Mouse (Mus musculus) v-Abl transformed pro-B cells (cell line): ENCODE results near the gene Slc46a3.

Experiments used
- in situ Hi-C, 2 experiments: fragments of 400-800 bp; cut with MboI; formaldehyde crosslinking; loops; one replicate each; pipeline ENCODE4 v1.15.1; 2025; ENCODE audit not compliant: unreplicated experiment in 2 of 2

Gene Slc46a3

GRCm38 (mm10) chr5:147860076-147860448 lies 34.6 kb downstream of the Slc46a3 start:
- in situ Hi-C loops: loop anchor here (5.0 to 25.0 kb wide), 5 partner anchors 37 to 1777 kb away; partner anchors contain the start of genes Gtf3a (in 1 of the 2) and Hsph1 (in 1 of the 2)

- in situ Hi-C loops: loop anchor here in 1 of 2 experiments (25.0 kb wide), 3 partner anchors 387 to 1787 kb away; partner anchors contain the start of gene Hsph1
Measured at GRCm38 (mm10) chr5:147850194-147850593, 44.4 kb downstream of the Slc46a3 start.

GRCm38 (mm10) chr5:147848164-147848863 lies 46.3 kb downstream of the Slc46a3 start:
- in situ Hi-C loops: loop anchor here (5.0 to 25.0 kb wide), 6 partner anchors 261 to 934 kb away; no protein-coding TSS in a partner anchor

- in situ Hi-C loops: loop anchor here (5.0 to 25.0 kb wide), 6 partner anchors 260 to 933 kb away; no protein-coding TSS in a partner anchor
Measured at GRCm38 (mm10) chr5:147847361-147847760, 47.3 kb downstream of the Slc46a3 start.

- in situ Hi-C loops: loop anchor here (5.0 to 25.0 kb wide), 6 partner anchors 258 to 931 kb away; no protein-coding TSS in a partner anchor
Measured at GRCm38 (mm10) chr5:147845319-147845718, 49.3 kb downstream of the Slc46a3 start.

GRCm38 (mm10) chr5:147843340-147843739 lies 51.3 kb downstream of the Slc46a3 start:
- in situ Hi-C loops: loop anchor here (10.0 to 25.0 kb wide), 4 partner anchors 256 to 929 kb away; no protein-coding TSS in a partner anchor

GRCm38 (mm10) chr5:147839418-147839817 lies 55.2 kb downstream of the Slc46a3 start:
- in situ Hi-C loops: loop anchor here (25.0 kb wide), 2 partner anchors 252 to 398 kb away; no protein-coding TSS in a partner anchor

- in situ Hi-C loops: loop anchor here (25.0 kb wide), 2 partner anchors 248 to 402 kb away; no protein-coding TSS in a partner anchor
Measured at GRCm38 (mm10) chr5:147834841-147835500, 59.6 kb downstream of the Slc46a3 start.

GRCm38 (mm10) chr5:147832842-147833241 lies 61.8 kb downstream of the Slc46a3 start:
- in situ Hi-C loops: loop anchor here (25.0 kb wide), 2 partner anchors 246 to 404 kb away; no protein-coding TSS in a partner anchor

- in situ Hi-C loops: loop anchor here (25.0 kb wide), 2 partner anchors 242 to 408 kb away; no protein-coding TSS in a partner anchor
Measured at GRCm38 (mm10) chr5:147828846-147829245, 65.8 kb downstream of the Slc46a3 start.
